In genomic region chr13:95610786-95611562, GRCm38 (mm10) we compare ENCODE assay signal across 10 mouse cellular contexts. TPM values are rescaled to one million over a fixed set of nuclear protein-coding genes. Genes with fewer than 3 reads are reported as not detected.
DNase-seq lines count a peak whose midpoint lies in the region; ATAC-seq and TF ChIP-seq lines count a peak whose summit lies in the region.
"Had no signal": no experiment of that assay in that cellular context is flagged by ENCODE, and none has a peak within 500 bp of the region (broad histone marks: within the 10 kb centered on the region; RNA-seq: fewer than 3 reads in every experiment).

No protein-coding gene starts in this region.

- H3K9me3 ChIP-seq in stomach, embryonic 15.5 days, result no peaks in the 10 kb centered on the region
- H3K9me3 ChIP-seq in stomach, postnatal 0 days (ENCODE audit: control insufficient read depth, low read length), result no peaks in the 10 kb centered on the region
- H3K9me3 ChIP-seq in liver, embryonic 16.5 days (replicated peaks; ENCODE audit: control insufficient read depth, low read length), result no peaks in the 10 kb centered on the region
- H3K9me3 ChIP-seq: limb, embryonic 15.5 days; neural tube, embryonic 13.5 days had no signal

- no peak for TF ChIP-seq EP300 in stomach, postnatal 0 days (optimal IDR thresholded peaks at IDR 0.05)

- H3K4me2 ChIP-seq in stomach, embryonic 15.5 days, result no peak overlapping the region
- no peak overlapping the region for H3K4me2 ChIP-seq in stomach, postnatal 0 days (replicated peaks; ENCODE audit: low read depth)
- no peak overlapping the region for H3K4me2 ChIP-seq in liver, embryonic 16.5 days (ENCODE audit: low read depth, low read length)
- H3K4me2 ChIP-seq: limb, embryonic 15.5 days; neural tube, embryonic 13.5 days had no signal

- no peak for DNase-seq in stomach, postnatal 0 days (ENCODE audit: low spot score)
- peak; percentile 60 to 68 for DNase-seq in heart, adult 9 months (ENCODE audit: low spot score in 2 of 2)
- no peak for DNase-seq in cerebellum, postnatal 36 days
- DNase-seq: cerebellum, adult 11-12 months had no signal

- TF ChIP-seq CTCF in stomach, postnatal 0 days (IDR thresholded peaks at IDR 0.05; ENCODE audit: low read depth), result no peak

- H3K36me3 ChIP-seq in stomach, embryonic 15.5 days, result no peaks in the 10 kb centered on the region
- H3K36me3 ChIP-seq in stomach, postnatal 0 days (ENCODE audit: control insufficient read depth, insufficient read depth, low read length), result no peaks in the 10 kb centered on the region
- peaks cover 11% of the 10 kb centered on the region for H3K36me3 ChIP-seq in liver, embryonic 16.5 days (ENCODE audit: control insufficient read depth, insufficient read depth)

- no peak overlapping the region for H3K4me3 ChIP-seq in stomach, embryonic 15.5 days (replicated peaks)
- H3K4me3 ChIP-seq in stomach, postnatal 0 days (ENCODE audit: low read depth, low read length), result no peak overlapping the region
- no peak overlapping the region for H3K4me3 ChIP-seq in liver, embryonic 16.5 days (ENCODE audit: low read depth, low read length)
- H3K4me3 ChIP-seq: limb, embryonic 15.5 days; neural tube, embryonic 13.5 days had no signal

- 78% methylated on average over 16 of the region's 16 CpGs for WGBS in stomach, embryonic 15.5 days
- WGBS in stomach, postnatal 0 days, result 63% methylated on average over 16 of the region's 16 CpGs
- WGBS in liver, embryonic 16.5 days (ENCODE audit: insufficient replicate concordance), result 64% methylated on average over 16 of the region's 16 CpGs

- no peaks in the 10 kb centered on the region; the same call in 1 of the 2 replicates for H3K4me1 ChIP-seq in stomach, embryonic 15.5 days
- H3K4me1 ChIP-seq in stomach, postnatal 0 days (replicated peaks; ENCODE audit: control insufficient read depth, insufficient read depth), result no peaks in the 10 kb centered on the region
- peaks cover 55% of the 10 kb centered on the region for H3K4me1 ChIP-seq in liver, embryonic 16.5 days (ENCODE audit: control insufficient read depth, low read depth, low read length)

- H3K27ac ChIP-seq in stomach, embryonic 15.5 days, result no peak overlapping the region
- H3K27ac ChIP-seq in stomach, postnatal 0 days (replicated peaks), result no peak overlapping the region
- peak overlapping the region; percentile 61 for H3K27ac ChIP-seq in liver, embryonic 16.5 days (ENCODE audit: low read length)
- H3K27ac ChIP-seq: limb, embryonic 15.5 days; neural tube, embryonic 13.5 days had no signal

- peak; percentile 80; the same call in 1 of the 2 replicates for ATAC-seq in stomach, embryonic 15.5 days (ENCODE audit: insufficient read depth, low FRiP score, low read depth)
- ATAC-seq in stomach, postnatal 0 days (ENCODE audit: low FRiP score, low TSS enrichment), result no peak
- ATAC-seq in liver, embryonic 16.5 days (ENCODE audit: low read depth), result peak; percentile 86
- no peak for ATAC-seq in activated CD4-positive, CD25-positive, alpha-beta regulatory T cell, adult 4 months
- ATAC-seq in cerebellum, adult (ENCODE audit: insufficient number of reproducible peaks, low FRiP score, low TSS enrichment), result no peak

- H3K27me3 ChIP-seq in stomach, embryonic 15.5 days (replicated peaks), result no peaks in the 10 kb centered on the region
- H3K27me3 ChIP-seq in stomach, postnatal 0 days (ENCODE audit: control insufficient read depth, insufficient read depth, low read length), result no peaks in the 10 kb centered on the region
- H3K27me3 ChIP-seq in liver, embryonic 16.5 days (ENCODE audit: control insufficient read depth, insufficient read depth, low read depth, low read length), result no peaks in the 10 kb centered on the region
- H3K27me3 ChIP-seq: limb, embryonic 15.5 days; neural tube, embryonic 13.5 days had no signal

- no peak overlapping the region for H3K9ac ChIP-seq in stomach, embryonic 15.5 days
- no peak overlapping the region for H3K9ac ChIP-seq in stomach, postnatal 0 days (ENCODE audit: low read length)
- no peak overlapping the region for H3K9ac ChIP-seq in liver, embryonic 16.5 days (ENCODE audit: low read depth, low read length)
- H3K9ac ChIP-seq: limb, embryonic 15.5 days; neural tube, embryonic 13.5 days had no signal

RNA-seq across cellular contexts. Expression of gene F2r, which starts 7.3 kb away (rescaled TPM):
- 67.5 and 68.7 TPM in 2 replicates for polyA plus RNA-seq in stomach, embryonic 15.5 days (2015; fragmentation: Nextera tagmentation; extraction: Ambion mirVana)
- 20.1 and 23.0 TPM in 2 replicates for polyA plus RNA-seq in stomach, postnatal 0 days (2015; fragmentation: Nextera tagmentation; extraction: Ambion mirVana)
- polyA plus RNA-seq in liver, embryonic 16.5 days (2015; fragmentation: Nextera tagmentation; extraction: Ambion mirVana), result 37.2 and 37.5 TPM in 2 replicates
- polyA plus RNA-seq in activated CD4-positive, CD25-positive, alpha-beta regulatory T cell, adult 4 months (2017; shearing (Covaris generic)), result 10 to 100 TPM; 32.9 to 37.3 TPM

Comparison
In these comparisons a context has a peak if more than half of its experiments do, and no peak if none do; other contexts are left out.
1. ATAC-seq: peak in stomach, embryonic 15.5 days (single experiment) and liver, embryonic 16.5 days (single experiment); none in stomach, postnatal 0 days (single experiment), activated CD4-positive, CD25-positive, alpha-beta regulatory T cell, adult 4 months (single experiment) and cerebellum, adult (single experiment).
2. DNase-seq: peak in heart, adult 9 months (2 of 2); none in stomach, postnatal 0 days (single experiment) and cerebellum, postnatal 36 days (0 of 2).